Mouse (Mus musculus) inflammation-experienced regulatory T-cells, adult 6 months (primary cell): ENCODE measurements around the gene AB124611. TPM values are rescaled to one million over a fixed set of nuclear protein-coding genes. Genes with fewer than 3 reads are reported as not detected.
"Not testable (repeated sequence)": the region's sequence is repeated elsewhere in the genome, so short reads cannot be mapped to it uniquely, and the experiment has no call there.

Source experiments
- ATAC-seq: one replicate; pipeline ENCODE4 v1.8.0; 2017
- polyA plus RNA-seq, 3 experiments: library from polyadenylated mRNA; unstranded; fragments of 100-300 nt; shearing (Covaris generic); gene quantifications; one replicate each; pipeline ENCODE4 v1.2.1; 2017

The AB124611 gene
- polyA plus RNA-seq, 3 experiments from 2014 or later: 49.9 to 71.1 (median 57.8) TPM

DNA sequence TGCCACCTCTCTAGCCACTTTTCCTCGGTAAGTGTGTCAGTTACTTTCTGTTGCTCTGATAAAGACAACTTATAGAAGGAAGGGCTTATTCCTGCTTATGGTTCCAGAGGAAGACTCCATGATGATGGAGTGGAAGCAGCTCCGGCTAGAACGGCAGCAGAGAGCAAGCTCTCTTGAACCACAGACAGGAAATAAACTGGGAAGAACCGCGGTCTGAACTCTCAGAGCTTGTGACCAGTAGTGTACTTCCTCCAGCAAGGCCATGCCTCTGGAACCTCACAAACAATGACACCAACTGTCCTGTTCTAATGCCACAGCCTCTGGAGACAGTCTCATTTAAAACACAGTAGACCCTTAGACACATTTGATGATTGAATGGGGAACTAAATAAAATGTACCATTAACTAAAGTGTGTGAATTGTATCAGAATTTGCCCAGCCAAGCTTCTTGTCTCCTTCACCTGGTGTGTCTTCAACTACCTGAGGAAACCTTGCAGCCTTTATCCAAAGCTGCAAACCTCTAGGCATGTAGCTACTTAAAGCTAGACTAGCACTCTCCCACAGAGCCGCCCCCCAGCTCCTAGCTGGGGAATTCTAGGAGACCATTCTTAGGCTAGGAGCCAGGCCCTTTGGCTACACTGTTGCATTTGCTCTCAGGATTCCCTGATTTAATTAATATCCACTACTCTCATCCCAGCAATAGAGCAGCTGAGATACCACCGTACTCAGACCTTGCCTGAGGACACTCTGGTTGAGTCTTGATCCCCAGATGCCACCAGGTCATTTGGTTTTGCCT is 637 bp upstream of the AB124611 start:
- no peak for ATAC-seq

- no peak for ATAC-seq
Measured at GRCm38 (mm10) chr9:21526634-21526944, 613 bp downstream of the AB124611 start.

DNA sequence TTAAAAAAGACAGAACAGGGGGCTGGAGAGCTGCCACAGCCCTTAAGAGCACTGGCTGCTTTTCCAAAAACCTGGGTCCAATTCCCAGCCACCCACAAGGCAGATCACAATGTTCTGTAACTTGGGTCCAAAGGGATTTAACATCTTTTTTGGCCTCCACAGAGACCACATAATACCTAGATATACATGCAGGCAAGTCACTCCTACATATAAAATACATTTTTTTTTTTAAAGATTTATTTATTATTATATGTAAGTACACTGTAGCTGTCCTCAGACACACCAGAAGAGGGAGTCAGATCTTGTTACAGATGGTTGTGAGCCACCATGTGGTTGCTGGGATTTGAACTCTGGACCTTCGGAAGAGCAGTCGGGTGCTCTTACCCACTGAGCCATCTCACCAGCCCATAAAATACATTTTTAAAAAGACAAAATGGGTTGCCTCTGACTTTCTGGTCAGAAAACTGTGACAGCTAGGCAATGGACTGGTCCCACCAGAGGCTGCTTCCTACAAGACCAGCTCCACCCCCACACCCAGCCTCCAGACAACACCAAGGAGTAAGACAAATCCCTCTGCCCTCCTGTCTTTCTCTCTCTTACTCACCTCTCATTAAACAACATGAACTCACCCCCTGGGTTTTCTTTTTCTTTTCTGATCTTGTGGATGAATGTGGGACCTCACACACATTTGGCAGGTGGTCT is 1.3 kb downstream of the AB124611 start:
- ATAC-seq: no peak

DNA sequence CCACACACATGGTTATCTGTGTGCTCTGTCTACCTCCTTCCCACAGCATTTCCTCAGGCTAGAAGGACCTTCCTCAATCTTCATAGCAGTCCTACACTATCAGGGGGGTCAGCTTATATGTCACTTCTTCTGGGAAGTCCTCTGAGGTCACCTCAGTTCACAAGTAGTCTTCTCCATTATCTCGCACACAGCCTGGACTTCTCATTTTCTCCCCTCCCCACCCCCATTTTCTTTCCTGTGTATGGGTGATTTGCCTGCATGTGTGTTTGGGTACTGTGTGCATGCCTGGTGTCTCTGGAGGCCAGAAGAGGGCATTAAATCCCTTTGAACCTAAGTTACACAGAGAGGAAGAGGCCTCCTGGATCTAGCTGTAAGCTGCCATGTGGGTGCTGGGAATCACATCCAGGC is 1.9 kb downstream of the AB124611 start:
- ATAC-seq: no peak

- no peak for ATAC-seq
Measured at GRCm38 (mm10) chr9:21536501-21536900, 10.5 kb downstream of the AB124611 start.

DNA sequence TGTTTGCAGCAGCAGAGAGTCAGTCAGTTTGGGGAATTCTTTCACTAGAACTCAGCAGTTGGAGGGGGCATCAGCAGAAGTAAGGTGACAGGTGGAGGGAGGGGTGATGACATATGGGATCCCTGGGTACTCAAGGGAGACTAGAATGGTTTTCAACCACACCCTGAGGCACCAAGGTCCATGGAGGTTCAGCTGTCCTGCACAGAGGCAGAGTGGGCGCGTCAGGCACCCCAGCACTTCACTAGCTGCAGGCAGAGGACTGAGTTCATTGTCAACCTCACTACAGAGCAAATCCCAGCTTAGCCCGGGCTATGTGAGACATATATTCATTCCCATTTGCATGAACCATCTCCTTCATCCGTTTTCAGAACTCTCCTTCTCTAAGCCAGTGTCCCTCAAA is 11.0 kb downstream of the AB124611 start:
- no peak for ATAC-seq

DNA sequence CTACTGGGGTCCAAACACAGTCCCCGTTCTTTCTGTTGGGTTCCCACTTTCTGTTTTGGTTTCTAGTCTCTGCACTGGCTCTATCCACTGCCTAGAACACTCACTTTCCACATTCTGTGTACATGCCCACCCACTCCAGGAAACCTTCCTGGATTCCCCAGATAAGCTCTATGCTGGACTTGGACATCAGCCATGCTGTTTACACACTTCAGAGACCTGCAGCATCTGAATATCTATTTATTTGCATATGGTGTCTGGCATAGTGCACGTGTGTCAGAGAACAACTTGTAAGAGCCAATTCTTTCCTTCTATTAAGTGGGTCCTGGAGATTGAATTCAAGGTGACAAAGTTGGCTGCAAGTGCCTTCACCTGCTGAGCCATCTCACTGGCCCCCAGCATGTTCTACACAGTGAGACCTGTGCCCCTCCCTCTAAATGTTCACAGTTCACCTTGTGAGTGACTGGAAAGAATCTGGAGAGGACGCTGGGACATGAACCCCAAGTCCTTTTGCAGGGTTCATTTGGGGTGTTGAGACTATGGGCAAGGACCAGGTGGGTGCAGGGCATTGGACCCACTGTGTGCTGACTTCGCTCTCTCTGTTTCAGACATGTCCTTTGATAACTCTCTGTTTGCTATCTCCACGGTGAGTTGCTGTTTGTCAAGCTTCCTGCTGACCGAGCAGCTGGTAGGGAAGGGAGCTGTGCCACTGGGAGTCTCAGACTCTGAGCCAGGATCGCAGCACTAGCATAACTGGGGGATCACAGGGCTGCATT is 14.2 kb downstream of the AB124611 start:
- no peak for ATAC-seq

DNA sequence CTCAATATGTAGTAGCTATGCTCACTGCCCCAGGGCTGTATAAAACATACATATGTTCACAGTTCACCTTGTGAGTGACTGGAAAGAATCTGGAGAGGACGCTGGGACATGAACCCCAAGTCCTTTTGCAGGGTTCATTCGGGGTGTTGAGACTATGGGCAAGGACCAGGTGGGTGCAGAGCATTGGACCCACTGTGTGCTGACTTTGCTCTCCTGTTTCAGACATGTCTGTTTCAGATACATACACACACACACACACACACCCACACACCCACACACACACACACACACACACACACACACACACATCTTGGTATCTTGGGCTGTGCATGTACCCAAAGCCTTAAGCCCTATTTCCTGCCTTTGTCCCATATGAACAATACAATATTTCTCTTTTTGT is 16.0 kb downstream of the AB124611 start:
- ATAC-seq: not testable (repeated sequence)

DNA sequence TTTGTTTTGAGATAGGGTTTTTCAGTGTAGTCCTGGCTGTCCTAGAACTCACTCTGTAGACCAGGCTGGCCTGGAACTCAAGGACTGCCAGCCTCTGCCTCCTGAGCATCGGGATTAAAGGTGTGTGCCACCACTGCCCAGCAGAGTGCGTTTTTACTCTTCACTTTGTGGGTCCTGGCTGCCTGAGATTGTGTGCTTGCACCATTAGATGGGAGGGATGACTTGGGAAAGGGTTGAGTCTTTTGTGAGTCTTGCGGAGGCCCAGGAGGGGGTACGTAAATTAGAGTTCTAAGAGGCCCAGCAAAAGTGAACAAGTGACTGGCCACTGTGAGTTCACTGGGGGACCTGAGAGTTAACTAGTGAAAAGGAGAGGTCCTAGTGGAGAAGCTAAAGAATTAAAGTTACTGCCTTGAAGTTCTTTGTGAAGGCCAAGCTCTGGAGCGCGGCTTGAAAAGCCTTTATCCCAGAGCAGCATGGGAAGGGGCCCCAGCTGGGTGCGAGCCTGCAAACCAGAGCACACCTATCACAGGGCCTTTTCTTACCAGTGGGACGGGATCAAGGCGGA is 19.5 kb downstream of the AB124611 start:
- ATAC-seq: no peak

DNA sequence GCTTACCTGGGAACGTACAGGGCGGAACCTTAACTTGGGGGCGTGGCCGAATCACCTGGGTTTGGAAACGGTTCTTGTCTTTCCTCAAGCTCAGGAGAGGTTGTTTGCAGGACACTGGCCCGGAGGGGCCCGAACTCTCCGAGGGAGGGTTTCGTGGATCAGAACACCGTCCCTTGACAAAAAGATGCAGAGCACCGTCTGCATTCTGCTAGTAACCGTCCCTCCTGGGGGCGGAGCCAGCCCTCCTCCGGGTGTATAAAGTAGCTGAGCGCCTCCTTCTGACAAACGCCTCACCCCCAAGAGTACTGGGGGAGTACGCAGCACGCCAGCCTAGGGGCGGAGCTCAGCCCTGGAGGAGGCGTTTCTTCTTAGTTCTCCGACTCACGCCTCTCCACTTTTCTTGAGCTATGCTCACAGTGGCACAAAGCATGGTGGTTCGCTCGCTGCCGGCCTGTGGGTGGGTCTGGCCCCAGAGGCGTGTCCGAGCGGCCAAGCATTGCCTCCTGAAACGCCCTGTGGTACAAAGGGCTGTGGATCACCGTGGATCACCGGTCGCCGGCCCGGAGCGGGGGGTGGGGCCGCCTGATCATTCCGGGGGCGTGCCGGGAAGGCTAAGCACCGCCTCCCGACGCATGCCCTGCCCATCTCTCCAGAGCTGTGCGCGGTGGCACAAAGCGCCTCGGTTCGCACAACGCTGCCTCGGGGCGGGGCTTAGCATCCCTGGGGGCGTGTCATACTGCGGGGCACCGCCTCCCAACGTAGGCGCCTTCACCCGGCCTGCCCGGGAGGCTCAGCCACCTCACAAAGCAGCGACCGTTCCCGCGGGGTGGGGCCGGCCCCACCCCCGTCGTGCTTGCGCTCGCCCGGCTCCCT is 20.2 kb downstream of the AB124611 start:
- peak; percentile 84 for ATAC-seq

- no peak for ATAC-seq
Measured at GRCm38 (mm10) chr9:21546789-21547074, 20.8 kb downstream of the AB124611 start, which contains the start of gene Carm1. Gene Carm1 (plus strand): TSS chr9:21546894.

- no peak for ATAC-seq
Measured at GRCm38 (mm10) chr9:21547075-21547941, 21.3 kb downstream of the AB124611 start.

GRCm38 (mm10) chr9:21551049-21551448 is 25.1 kb downstream of the AB124611 start:
- ATAC-seq: no peak

- ATAC-seq: no peak
Measured at GRCm38 (mm10) chr9:21553607-21554273, 27.8 kb downstream of the AB124611 start.

GRCm38 (mm10) chr9:21555198-21555742 is 29.3 kb downstream of the AB124611 start:
- ATAC-seq: no peak

- no peak for ATAC-seq
Measured at GRCm38 (mm10) chr9:21556996-21557395, 31.0 kb downstream of the AB124611 start.

- ATAC-seq: no peak
Measured at GRCm38 (mm10) chr9:21557556-21557955, 31.6 kb downstream of the AB124611 start.

DNA sequence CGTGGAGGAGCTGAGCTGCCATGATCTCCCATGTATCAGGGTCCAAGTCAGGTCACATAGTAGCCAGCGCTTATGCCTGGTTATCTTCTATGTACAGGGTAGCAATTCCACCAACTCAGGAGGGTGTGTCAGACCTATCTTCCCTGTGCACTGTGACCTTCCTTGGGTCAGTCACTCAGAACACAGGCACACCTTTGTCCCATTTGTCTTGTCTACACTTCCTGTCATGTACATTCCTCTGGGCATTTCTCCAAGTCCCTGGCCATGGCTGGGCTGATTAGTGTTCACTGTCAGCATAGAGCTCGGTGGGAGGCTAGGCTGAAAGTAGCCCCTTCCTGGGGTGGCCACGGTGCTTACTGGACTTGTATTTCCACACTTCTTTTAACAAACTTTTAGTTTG is 32.4 kb downstream of the AB124611 start:
- no peak for ATAC-seq

GRCm38 (mm10) chr9:21559151-21559550 is 33.2 kb downstream of the AB124611 start:
- no peak for ATAC-seq

DNA sequence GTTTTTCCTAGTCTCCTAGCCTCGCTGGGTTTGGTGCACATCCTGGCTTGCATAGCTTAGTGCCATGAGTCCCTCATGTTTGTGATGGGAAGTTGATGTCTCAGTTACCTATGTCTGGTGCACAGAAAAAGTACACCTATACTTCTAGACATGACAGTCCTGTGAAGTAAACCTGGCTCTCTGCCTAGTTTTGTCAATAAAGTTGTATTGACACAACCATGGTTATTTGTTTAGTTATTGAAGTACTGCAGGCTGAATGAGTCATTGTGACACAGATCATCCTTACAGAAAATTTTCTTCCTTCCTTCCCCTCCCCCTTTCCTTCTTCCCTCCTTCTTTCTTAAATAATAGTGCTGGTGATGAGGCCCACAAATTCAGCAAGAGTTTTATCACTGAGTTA is 38.4 kb downstream of the AB124611 start:
- ATAC-seq: no peak
